Mouse (Mus musculus) heart, embryonic 13.5 days (tissue): Measurements from ENCODE around the gene Slc7a14. TPM values are rescaled to one million over a fixed set of nuclear protein-coding genes. Genes with fewer than 3 reads are reported as not detected.
"Not testable (repeated sequence)": the region's sequence is repeated elsewhere in the genome, so short reads cannot be mapped to it uniquely, and the experiment has no call there.

Experiments used
- ATAC-seq: fragments of 200-750 bp; cut with Nextera tagmentation; 2 replicates; pipeline ENCODE4 v1.8.0; 2017; ENCODE audit warnings: moderate TSS enrichment; ENCODE audit not compliant: insufficient number of reproducible peaks, low FRiP score, low TSS enrichment; ENCODE audit errors: extremely low read depth
- H3K27ac ChIP-seq: fragments of 300-500 bp; sonication (generic); replicated peaks from 2 replicates; pipeline ENCODE4 v1.5.1; 2015; ENCODE audit warnings: moderate library complexity, mild to moderate bottlenecking, inconsistent platforms
- H3K27me3 ChIP-seq: fragments of 300-500 bp; sonication (generic); replicated peaks from 2 replicates; pipeline ENCODE4 v1.6.1; 2015; ENCODE audit warnings: mild to moderate bottlenecking, inconsistent platforms
- H3K36me3 ChIP-seq: fragments of 300-500 bp; sonication (generic); 2 replicates; pipeline ENCODE4 v1.6.1; 2015; ENCODE audit warnings: mild to moderate bottlenecking, inconsistent platforms
- H3K4me1 ChIP-seq: fragments of 300-500 bp; sonication (generic); 2 replicates; pipeline ENCODE4 v1.6.1; 2015; ENCODE audit warnings: inconsistent platforms
- H3K4me2 ChIP-seq: fragments of 300-500 bp; sonication (generic); 2 replicates; pipeline ENCODE4 v1.6.1; 2015; ENCODE audit warnings: inconsistent platforms, mild to moderate bottlenecking, moderate library complexity
- H3K4me3 ChIP-seq: fragments of 300-500 bp; sonication (generic); 2 replicates; pipeline ENCODE4 v1.5.1; 2015; ENCODE audit warnings: moderate library complexity, mild to moderate bottlenecking, inconsistent platforms
- H3K9ac ChIP-seq: fragments of 300-500 bp; sonication (generic); 2 replicates; pipeline ENCODE4 v1.6.1; 2015; ENCODE audit warnings: inconsistent platforms, mild to moderate bottlenecking, moderate library complexity
- H3K9me3 ChIP-seq: fragments of 300-500 bp; sonication (generic); 2 replicates; pipeline ENCODE4 v1.6.1; 2016; ENCODE audit warnings: inconsistent platforms
- WGBS: fragments of 180-500 bp; shearing (Covaris S2); methylation state at CpG from one replicate; pipeline ENCODE4 v1.1.7; 2015; ENCODE audit warnings: mixed read lengths; 5-methylcytosine and 5-hydroxymethylcytosine counted together
- polyA plus RNA-seq: library from polyadenylated mRNA; unstranded; fragments of >200 nt; fragmentation: Nextera tagmentation; extraction: Ambion mirVana; gene quantifications from 2 replicates; pipeline ENCODE4 v1.2.1, GENCODE M21; 2015

Gene Slc7a14
- polyA plus RNA-seq, 1 experiment from 2014 or later: 0.52 TPM

- no peaks in the 10 kb centered on the region for H3K27me3 ChIP-seq
- H3K4me1 ChIP-seq: no peaks in the 10 kb centered on the region
- no peak overlapping the region for H3K4me2 ChIP-seq
- no peak overlapping the region for H3K4me3 ChIP-seq
- H3K9me3 ChIP-seq: no peaks in the 10 kb centered on the region; the same call in 1 of the 2 replicates
- H3K9ac ChIP-seq: no peak overlapping the region
- no peak for ATAC-seq
- H3K36me3 ChIP-seq: no peaks in the 10 kb centered on the region
- no peak overlapping the region for H3K27ac ChIP-seq
- 62% methylated on average over 11 of the region's 11 CpGs for WGBS
Measured at GRCm38 (mm10) chr3:31291673-31292602, 18.2 kb downstream of the Slc7a14 start.

GRCm38 (mm10) chr3:31287421-31287948, 22.7 kb downstream of the Slc7a14 start:
- no peaks in the 10 kb centered on the region for H3K9me3 ChIP-seq
- 50% methylated on average over 3 of the region's 3 CpGs for WGBS
- no peak overlapping the region for H3K4me2 ChIP-seq
- no peak overlapping the region for H3K9ac ChIP-seq
- H3K27ac ChIP-seq: no peak overlapping the region
- no peaks in the 10 kb centered on the region for H3K27me3 ChIP-seq
- no peak for ATAC-seq
- H3K4me1 ChIP-seq: no peaks in the 10 kb centered on the region
- H3K4me3 ChIP-seq: no peak overlapping the region
- no peaks in the 10 kb centered on the region for H3K36me3 ChIP-seq

- Histone ChIP-seq H3K27me3 (no peaks in the 10 kb centered on the region), H3K27ac (no peak overlapping the region), H3K36me3 (no peaks in the 10 kb centered on the region), H3K4me3 (no peak overlapping the region), H3K4me2 (no peak overlapping the region), H3K4me1 (no peaks in the 10 kb centered on the region), H3K9me3 (no peaks in the 10 kb centered on the region), H3K9ac (no peak overlapping the region)
- no peak for ATAC-seq
- 68% methylated on average over 2 of the region's 2 CpGs for WGBS
Measured at GRCm38 (mm10) chr3:31281116-31281515, 29.1 kb downstream of the Slc7a14 start.

GRCm38 (mm10) chr3:31274875-31275274, 35.3 kb downstream of the Slc7a14 start:
- no peak for ATAC-seq
- 64% methylated on average over 2 of the region's 2 CpGs for WGBS
- no peak overlapping the region for H3K9ac ChIP-seq
- H3K4me3 ChIP-seq: no peak overlapping the region
- H3K36me3 ChIP-seq: no peaks in the 10 kb centered on the region
- H3K9me3 ChIP-seq: no peaks in the 10 kb centered on the region
- no peaks in the 10 kb centered on the region for H3K27me3 ChIP-seq
- no peak overlapping the region for H3K27ac ChIP-seq
- no peak overlapping the region for H3K4me2 ChIP-seq
- no peaks in the 10 kb centered on the region; the same call in 1 of the 2 replicates for H3K4me1 ChIP-seq

GRCm38 (mm10) chr3:31273247-31273646, 36.9 kb downstream of the Slc7a14 start:
- not testable (repeated sequence) for H3K4me3 ChIP-seq, H3K4me2 ChIP-seq, H3K27ac ChIP-seq, H3K9ac ChIP-seq, H3K4me1 ChIP-seq, ATAC-seq, H3K27me3 ChIP-seq, H3K36me3 ChIP-seq, H3K9me3 ChIP-seq

- ATAC-seq: no peak
- Histone ChIP-seq H3K4me1 (no peaks in the 10 kb centered on the region; the same call in 1 of the 2 replicates), H3K27ac (no peak overlapping the region), H3K36me3 (no peaks in the 10 kb centered on the region), H3K4me3 (no peak overlapping the region), H3K9ac (no peak overlapping the region), H3K4me2 (no peak overlapping the region), H3K9me3 (no peaks in the 10 kb centered on the region), H3K27me3 (no peaks in the 10 kb centered on the region)
- WGBS: 64% methylated on average over 2 of the region's 2 CpGs
Measured at GRCm38 (mm10) chr3:31272635-31273034, 37.5 kb downstream of the Slc7a14 start.

- H3K27ac ChIP-seq: no peak overlapping the region
- H3K9me3 ChIP-seq: no peaks in the 10 kb centered on the region
- no peaks in the 10 kb centered on the region for H3K36me3 ChIP-seq
- no peak overlapping the region for H3K4me3 ChIP-seq
- H3K4me2 ChIP-seq: no peak overlapping the region
- H3K9ac ChIP-seq: no peak overlapping the region
- ATAC-seq: no peak
- WGBS: 75% methylated on average over 4 of the region's 4 CpGs
- H3K4me1 ChIP-seq: peaks cover 3% of the 10 kb centered on the region; the same call in 1 of the 2 replicates
- H3K27me3 ChIP-seq: no peaks in the 10 kb centered on the region
Measured at GRCm38 (mm10) chr3:31269551-31270317, 40.4 kb downstream of the Slc7a14 start.

GRCm38 (mm10) chr3:31267921-31268320, 42.3 kb downstream of the Slc7a14 start:
- no peak overlapping the region for H3K4me2 ChIP-seq
- H3K27me3 ChIP-seq: no peaks in the 10 kb centered on the region
- H3K27ac ChIP-seq: no peak overlapping the region
- 51% methylated on average over 2 of the region's 2 CpGs for whole genome bisulfite sequencing
- no peaks in the 10 kb centered on the region for H3K9me3 ChIP-seq
- H3K36me3 ChIP-seq: no peaks in the 10 kb centered on the region
- H3K9ac ChIP-seq: no peak overlapping the region
- H3K4me1 ChIP-seq: peaks cover 3% of the 10 kb centered on the region; the same call in 1 of the 2 replicates
- no peak for ATAC-seq
- H3K4me3 ChIP-seq: no peak overlapping the region

- Histone ChIP-seq H3K9me3 (no peaks in the 10 kb centered on the region), H3K4me2 (no peak overlapping the region), H3K27ac (no peak overlapping the region), H3K4me3 (no peak overlapping the region), H3K27me3 (no peaks in the 10 kb centered on the region), H3K4me1 (peaks cover 3% of the 10 kb centered on the region; the same call in 1 of the 2 replicates), H3K9ac (no peak overlapping the region), H3K36me3 (no peaks in the 10 kb centered on the region)
- 77% methylated on average over 7 of the region's 7 CpGs for WGBS
- no peak for ATAC-seq
Measured at GRCm38 (mm10) chr3:31266941-31267340, 43.2 kb downstream of the Slc7a14 start.

- no peak for ATAC-seq
- Histone ChIP-seq H3K4me1 (peaks cover 25% of the 10 kb centered on the region), H3K27me3 (no peaks in the 10 kb centered on the region), H3K4me2 (no peak overlapping the region), H3K27ac (no peak overlapping the region), H3K9ac (no peak overlapping the region), H3K4me3 (no peak overlapping the region), H3K36me3 (no peaks in the 10 kb centered on the region), H3K9me3 (no peaks in the 10 kb centered on the region)
- 63% methylated on average over 3 of the region's 3 CpGs for WGBS
Measured at GRCm38 (mm10) chr3:31263535-31263934, 46.6 kb downstream of the Slc7a14 start.

- Histone ChIP-seq H3K36me3 (no peaks in the 10 kb centered on the region), H3K27me3 (no peaks in the 10 kb centered on the region), H3K4me2 (no peak overlapping the region), H3K9me3 (no peaks in the 10 kb centered on the region), H3K4me3 (no peak overlapping the region), H3K4me1 (peaks cover 25% of the 10 kb centered on the region), H3K27ac (0 out of 2 replicates have a peak overlapping the region, but pooled peaks have one; percentile 2), H3K9ac (no peak overlapping the region)
- 58% methylated on average over 7 of the region's 7 CpGs for WGBS
- ATAC-seq: no peak
Measured at GRCm38 (mm10) chr3:31261418-31262014, 48.7 kb downstream of the Slc7a14 start.
